Mouse (Mus musculus) urinary bladder, postnatal 14 days (tissue): ENCODE measurements at regions not wholly inside any gene's neighbourhood (a gene's known extent, or its start where the extent isn't known, plus 50 kb on each side); places are given as distances from the start of the nearest gene placed in this dataset.

Experiments
- DNase-seq: peaks from one replicate; pipeline ENCODE4 v3.0.0; 2021; ENCODE audit warnings: low spot score

DNA sequence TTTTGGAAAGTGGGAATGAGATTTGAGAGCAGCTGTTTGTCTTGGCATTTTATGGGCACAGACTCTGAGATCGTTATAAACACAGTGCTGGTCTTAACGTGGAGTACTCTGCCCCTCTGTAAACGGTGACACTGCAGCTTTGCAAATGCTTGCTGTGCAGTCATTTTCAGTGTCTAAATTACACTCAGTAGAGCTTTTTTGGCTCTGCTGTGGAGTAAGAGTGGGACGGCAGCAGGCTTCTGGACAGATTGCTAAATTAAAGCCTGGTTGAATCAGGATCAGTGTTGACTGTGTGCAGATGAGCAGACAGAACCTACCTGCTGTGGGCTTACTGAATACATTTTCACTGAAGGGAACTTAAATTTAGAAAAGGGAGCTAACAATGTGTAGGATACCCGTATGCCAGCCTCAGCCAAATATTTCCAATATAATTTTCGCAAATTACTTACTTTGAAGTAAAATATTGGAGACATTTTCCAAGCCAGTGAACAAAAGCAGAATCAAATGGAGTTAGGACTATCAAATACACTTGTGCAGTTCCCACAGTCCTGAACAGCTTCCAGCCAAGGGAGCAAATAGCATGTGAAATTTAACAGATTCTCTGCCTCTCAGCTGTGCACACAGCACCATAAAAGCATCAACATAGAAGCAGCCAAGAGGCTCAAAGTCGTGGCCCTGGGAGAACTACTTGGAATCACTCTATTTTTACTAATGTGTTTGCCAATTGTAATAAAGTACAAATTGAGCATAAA is 148.1 kb upstream of the Stac start:
- no peak for DNase-seq

DNA sequence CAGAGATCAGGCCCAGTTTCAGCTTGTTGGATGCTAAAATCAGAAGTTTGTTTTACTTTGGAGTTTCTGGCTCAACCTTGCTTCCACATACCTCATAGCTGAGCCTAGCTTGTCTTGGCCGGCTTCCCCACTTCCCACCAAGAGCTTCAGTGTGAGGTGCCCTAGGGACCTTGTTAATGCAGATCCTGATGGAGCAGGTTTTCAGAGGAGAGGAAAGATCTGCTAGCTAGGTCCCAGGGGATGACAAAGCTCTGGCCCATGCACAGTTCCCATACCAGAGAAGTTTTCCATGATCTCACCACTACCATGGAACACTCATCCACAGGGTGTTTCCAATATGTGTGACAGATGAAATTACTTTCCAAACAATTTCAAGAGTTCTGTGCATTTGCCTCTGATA is 131.9 kb upstream of the Stac start:
- no peak for DNase-seq

DNA sequence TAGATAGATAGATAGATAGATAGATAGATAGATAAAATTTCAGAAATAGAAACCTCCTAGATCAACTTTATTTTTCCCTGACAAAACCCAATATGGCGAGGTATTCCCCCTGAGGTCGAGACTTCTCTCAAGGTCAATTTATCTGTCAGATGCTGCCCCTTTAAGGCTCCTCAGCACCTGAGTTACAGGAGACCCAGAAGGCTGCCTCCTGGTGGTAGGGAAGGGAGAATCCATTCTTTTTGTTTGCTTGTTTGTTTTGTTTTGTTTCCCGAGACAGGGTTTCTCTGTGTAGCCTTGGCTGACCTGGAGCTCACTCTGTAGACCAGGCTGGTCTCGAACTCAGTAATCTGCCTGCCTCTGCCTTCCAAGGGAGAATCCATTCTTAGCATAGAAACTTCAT is 127.3 kb upstream of the Stac start:
- DNase-seq, result no peak

DNA sequence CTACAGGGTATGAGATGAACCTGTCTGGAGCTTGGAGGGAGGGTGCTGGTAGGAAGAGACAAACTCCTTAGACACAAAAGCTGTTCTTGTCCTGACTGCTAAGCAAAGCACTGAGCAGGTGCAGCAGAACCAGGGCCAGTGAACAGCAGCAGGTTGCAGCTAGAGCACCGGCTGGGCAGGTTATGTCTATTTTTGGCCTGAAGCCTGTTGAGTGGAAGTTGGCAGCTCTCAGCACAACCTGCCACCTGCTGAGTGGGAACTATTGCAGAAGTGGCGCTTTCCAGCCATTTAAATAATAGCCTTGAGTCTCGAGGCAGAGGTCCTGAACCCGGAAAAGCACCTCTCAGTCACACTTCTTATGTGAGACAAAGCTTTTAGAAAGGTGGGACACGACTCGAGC is 114.8 kb upstream of the Stac start:
- no peak for DNase-seq

DNA sequence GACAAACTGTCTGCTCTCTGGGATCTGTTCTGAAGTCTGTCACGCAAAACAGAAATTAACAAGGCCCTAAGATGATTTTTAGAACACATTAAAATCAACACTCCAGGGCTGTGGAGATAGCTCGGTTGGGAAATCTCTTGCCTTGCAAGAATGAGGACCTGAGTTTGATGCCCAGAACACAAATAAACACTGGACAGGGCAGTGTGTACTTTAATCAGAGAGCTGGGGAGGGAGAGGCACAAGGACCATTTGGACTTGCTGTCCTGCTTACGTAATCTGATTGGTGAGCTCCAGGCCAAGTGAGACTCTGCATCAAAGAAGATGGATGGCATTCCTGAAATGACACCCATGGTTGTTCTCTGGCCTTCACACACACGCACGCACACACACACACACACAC is 111.2 kb upstream of the Stac start:
- no peak for DNase-seq

DNA sequence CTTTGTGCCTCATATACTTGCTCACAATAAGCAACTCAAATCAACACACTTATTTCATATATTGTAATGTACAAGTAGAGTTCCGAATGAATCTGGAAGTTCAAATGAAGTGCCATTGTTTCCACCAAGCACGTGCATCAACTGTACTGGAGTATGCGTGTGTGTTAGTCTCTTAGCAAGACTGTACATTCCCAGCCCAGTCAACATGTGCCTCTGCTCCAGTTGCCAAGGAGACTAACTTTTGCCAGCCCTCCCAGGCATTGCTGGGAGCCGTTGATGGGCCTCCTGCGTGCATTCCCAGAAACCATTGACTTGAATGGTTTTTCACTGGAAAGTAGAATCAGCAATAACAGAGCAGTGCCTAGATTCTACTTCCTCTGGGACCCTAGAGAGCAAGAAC is 110.7 kb upstream of the Stac start:
- DNase-seq, result no peak

DNA sequence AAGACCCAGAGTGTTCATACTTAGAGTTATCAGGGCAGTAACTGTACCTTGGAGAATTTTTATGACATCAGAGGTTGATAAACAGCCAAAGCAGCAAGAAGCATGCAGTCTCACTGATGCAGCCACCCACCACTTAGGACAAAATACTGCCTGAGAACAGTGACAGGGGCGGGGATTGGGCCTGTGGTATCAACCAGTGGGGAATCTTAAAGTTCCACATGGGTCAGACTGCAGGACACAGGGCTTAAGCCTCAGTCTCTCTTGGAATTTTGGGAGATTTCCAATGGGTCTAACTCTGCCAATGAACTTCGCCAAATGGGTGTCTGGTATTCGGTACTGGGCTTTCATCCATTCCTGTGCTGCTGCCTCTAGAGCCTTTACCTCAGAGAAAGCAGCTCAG is 88.8 kb upstream of the Stac start:
- DNase-seq, result no peak

DNA sequence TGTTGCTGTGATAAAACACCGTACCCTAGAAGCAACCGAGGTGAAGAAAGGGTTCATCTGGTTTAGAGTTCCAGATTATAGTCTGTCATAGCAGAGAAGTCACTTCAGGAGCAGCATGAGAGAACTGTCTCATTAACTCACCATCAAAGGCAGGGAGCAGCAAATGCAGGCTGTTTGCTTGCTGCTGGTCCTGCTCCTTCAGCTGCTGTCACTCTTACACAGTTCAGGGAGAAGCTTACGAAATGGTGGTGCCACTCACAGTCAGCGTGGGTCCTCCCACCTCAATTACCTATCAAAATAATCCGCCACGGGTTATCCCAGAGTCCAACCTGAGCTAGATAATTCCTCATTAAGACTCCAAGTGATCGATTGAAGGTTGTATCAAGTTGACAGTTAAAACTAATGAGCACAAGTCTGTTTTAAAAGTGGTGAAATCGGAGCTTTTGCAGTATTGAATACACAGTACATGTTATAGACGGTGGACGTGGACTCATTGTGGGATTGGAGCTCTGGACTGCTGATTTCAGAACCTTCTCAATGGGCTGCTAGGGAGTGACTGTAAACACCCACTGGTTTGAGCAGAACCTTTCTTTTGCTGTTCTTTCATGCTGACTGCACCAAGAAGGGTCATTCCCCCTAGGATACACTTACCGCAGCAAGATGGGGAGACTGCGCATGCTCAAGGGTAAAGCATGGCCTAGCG is 87.4 kb upstream of the Stac start:
- no peak for DNase-seq

DNA sequence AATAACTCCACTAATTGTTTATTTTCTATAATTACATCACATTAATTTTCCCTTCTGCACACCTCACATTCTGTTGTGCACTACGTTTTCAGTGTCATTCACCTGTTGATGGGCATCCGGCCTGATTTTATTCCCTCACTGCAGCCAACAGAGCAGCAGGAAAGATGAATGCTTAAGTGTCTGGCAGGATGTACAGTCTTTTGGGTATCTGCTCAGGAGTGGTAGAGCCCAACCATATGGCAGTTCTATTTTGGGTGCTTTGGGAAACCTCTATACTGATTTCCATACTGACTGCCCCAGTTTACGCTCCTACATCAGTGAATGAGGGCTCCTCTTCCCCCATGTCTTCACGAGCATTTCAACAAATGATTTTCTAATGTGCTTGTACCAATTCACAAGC is 84.1 kb upstream of the Stac start:
- DNase-seq, result no peak

DNA sequence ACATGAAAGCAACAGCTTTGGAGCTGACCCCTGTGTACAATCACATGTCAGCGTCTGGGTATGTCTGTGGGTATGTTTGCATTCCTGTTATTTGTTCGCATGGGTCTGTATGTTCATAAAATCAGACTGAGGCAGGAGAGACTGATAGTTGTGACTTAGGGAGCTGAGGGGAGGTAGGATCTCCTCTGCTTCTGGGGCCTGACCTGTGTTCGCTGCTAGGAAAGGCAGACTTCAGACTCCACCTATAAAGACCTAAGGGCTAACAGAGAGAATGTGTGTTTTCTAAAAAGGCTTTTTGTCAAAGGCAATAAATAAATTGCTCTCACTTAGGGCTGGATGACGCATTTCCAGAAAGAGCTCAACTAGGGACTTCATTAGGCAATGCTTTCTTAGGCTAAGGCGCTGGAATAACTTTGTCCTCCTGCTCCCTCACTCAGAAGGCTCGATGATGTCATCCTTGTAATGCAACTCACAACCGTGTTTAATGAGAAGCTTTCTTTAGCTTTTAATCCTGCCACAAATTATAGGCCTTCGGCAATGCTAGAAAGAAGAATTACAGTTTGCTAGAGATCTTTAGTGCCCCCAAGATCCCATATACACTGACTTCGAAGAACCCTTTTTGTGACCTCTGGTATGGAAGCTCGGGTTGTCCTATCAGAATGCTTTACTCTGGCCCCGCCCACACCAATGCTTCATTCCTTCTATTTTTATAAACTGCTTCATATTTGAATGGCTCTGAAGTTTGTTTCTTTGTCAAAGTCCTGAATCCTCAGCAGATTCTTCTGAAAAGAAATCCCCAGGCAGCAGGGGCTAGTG is 72.7 kb upstream of the Stac start:
- DNase-seq, result no peak

DNA sequence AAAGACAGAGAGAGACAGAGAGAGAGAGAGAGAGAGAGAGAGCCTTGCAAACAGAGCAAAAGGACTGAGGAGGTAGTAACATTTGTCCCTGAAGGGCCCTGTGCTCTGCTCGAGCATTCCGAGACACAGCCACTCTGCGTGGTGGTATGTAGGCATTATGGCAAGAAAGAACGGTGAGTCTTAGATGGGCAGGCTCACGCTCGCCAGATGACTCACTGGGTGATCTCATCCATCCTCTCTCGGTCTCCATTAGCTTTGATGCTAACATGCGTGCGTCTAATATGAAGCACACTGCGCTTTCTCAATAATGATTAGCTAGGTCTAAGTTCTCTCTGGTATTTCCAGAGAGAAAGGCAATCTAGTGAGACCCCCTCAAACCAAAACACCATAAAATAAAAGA is 65.1 kb upstream of the Stac start:
- DNase-seq, result no peak

DNA sequence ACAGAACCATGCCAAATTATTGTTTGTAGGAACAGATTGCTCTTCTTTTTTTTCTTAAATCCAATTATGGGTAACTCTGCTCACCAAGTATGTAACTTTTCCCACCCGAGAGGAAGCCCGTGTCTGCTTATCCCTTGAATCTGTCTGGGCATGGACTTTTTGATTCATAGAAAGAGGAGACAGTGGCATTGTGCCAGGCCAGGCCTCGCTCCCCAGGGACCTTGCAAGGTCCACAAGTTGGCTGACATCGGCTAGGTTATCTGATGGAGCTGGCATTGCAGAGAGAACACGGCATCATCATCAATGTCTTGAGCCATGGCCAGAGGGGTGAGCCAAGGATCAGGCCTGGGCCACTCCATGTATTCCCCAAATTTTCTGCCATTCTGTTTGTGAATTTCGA is 56.0 kb upstream of the Stac start:
- DNase-seq, result no peak

DNA sequence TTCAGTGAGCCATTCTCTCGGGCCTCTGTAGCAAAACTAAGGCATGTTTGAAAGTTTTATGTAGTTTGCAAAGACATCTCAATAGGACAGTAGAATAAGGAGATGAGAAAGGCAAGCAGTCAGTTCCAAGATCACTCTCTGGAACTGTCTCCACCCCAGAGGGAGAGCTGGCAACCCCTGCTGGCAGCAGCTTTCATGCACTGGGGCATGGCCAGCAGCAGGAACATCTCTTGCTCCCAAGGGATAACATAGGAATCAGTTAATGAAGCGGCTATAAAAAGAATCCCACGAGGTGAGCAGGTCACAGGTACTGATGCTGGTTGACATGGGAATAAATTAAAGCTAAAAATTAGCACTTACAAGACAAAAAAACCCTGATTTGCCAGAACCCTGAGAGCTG is 55.1 kb upstream of the Stac start:
- no peak for DNase-seq
